Mouse (Mus musculus): ENCODE data around the gene Gm9821.
A peak's percentile ranks its signal among the peaks of the same experiment; 100 is the strongest.

Gene Gm9821

GRCm38 (mm10) chr2:91945483-91945882 lies at the start of gene Gm9821:
Gene Gm9821, plus strand, starts transcription at chr2:91945703.
- DNase-seq, result no peak

GRCm38 (mm10) chr2:91897968-91898367 lies 47.5 kb upstream of the Gm9821 start:
- DNase-seq, result peak; percentile 13

- DNase-seq, result no peak
These were observed 46.4 kb upstream of the Gm9821 start for GRCm38 (mm10) chr2:91899141-91899540.

GRCm38 (mm10) chr2:91900431-91900830 lies 45.1 kb upstream of the Gm9821 start:
- DNase-seq, result no peak

GRCm38 (mm10) chr2:91902336-91902735 lies 43.2 kb upstream of the Gm9821 start:
- DNase-seq, result no peak

- DNase-seq, result no peak
These were observed 42.2 kb upstream of the Gm9821 start for GRCm38 (mm10) chr2:91903171-91903925.

- no peak for DNase-seq
These were observed 40.7 kb upstream of the Gm9821 start for GRCm38 (mm10) chr2:91904618-91905307.

- no peak for DNase-seq
These were observed 39.4 kb upstream of the Gm9821 start for GRCm38 (mm10) chr2:91906141-91906540.

GRCm38 (mm10) chr2:91912616-91913015 lies 32.9 kb upstream of the Gm9821 start:
- DNase-seq, result no peak

- no peak for DNase-seq
These were observed 32.0 kb upstream of the Gm9821 start for GRCm38 (mm10) chr2:91913328-91914110.

GRCm38 (mm10) chr2:91916346-91916977 lies 29.0 kb upstream of the Gm9821 start:
- DNase-seq, result no peak

GRCm38 (mm10) chr2:91917096-91917495 lies 28.4 kb upstream of the Gm9821 start:
- DNase-seq, result no peak

GRCm38 (mm10) chr2:91920130-91920529 lies 25.4 kb upstream of the Gm9821 start:
- no peak for DNase-seq

GRCm38 (mm10) chr2:91921181-91921789 lies 24.2 kb upstream of the Gm9821 start:
- peak; percentile 86 for DNase-seq

- peak; percentile 73 for DNase-seq
These were observed 23.5 kb upstream of the Gm9821 start for GRCm38 (mm10) chr2:91921790-91922570.

- DNase-seq, result no peak
These were observed 22.7 kb upstream of the Gm9821 start for GRCm38 (mm10) chr2:91922586-91923414.

GRCm38 (mm10) chr2:91923415-91924337 lies 21.8 kb upstream of the Gm9821 start:
- peak; percentile 76 for DNase-seq

- DNase-seq, result no peak
These were observed 20.8 kb upstream of the Gm9821 start for GRCm38 (mm10) chr2:91924726-91925125.

GRCm38 (mm10) chr2:91925442-91925841 lies 20.1 kb upstream of the Gm9821 start:
- DNase-seq, result no peak

- DNase-seq, result no peak
These were observed 18.6 kb upstream of the Gm9821 start, which contains the start of gene Chrm4 for GRCm38 (mm10) chr2:91926949-91927348. Gene Chrm4, plus strand, starts transcription at chr2:91927249.

Data from kidney, postnatal 14 days (tissue).